10 mouse cellular contexts compared by ENCODE assay signal in genomic region chr4:101998267-101998922, GRCm38 (mm10). TPM values are rescaled to one million over a fixed set of nuclear protein-coding genes. Genes with fewer than 3 reads are reported as not detected.
DNase-seq lines count a peak whose midpoint lies in the region; ATAC-seq and TF ChIP-seq lines count a peak whose summit lies in the region.
"Had no signal": no experiment of that assay in that cellular context is flagged by ENCODE, and none has a peak within 500 bp of the region (broad histone marks: within the 10 kb centered on the region; RNA-seq: fewer than 3 reads in every experiment).

No protein-coding gene starts in this region.

- H3K9ac ChIP-seq in intestine, embryonic 15.5 days = no peak overlapping the region
- H3K9ac ChIP-seq in midbrain, postnatal 0 days (replicated peaks; ENCODE audit: low read length, poor library complexity, severe bottlenecking) = no peak overlapping the region
- H3K9ac ChIP-seq: embryonic facial prominence, embryonic 12.5 days had no signal

- H3K27ac ChIP-seq in spleen, adult 2 months (ENCODE audit: insufficient read depth, low read length) = no peak overlapping the region
- H3K27ac ChIP-seq in intestine, embryonic 15.5 days = no peak overlapping the region
- no peak overlapping the region for H3K27ac ChIP-seq in limb, embryonic 10.5 days
- H3K27ac ChIP-seq in midbrain, postnatal 0 days (ENCODE audit: low read depth, low read length) = no peak overlapping the region
- no peak overlapping the region for H3K27ac ChIP-seq in testis, adult 2 months (ENCODE audit: control insufficient read depth, insufficient read depth, low read depth, low read length)
- H3K27ac ChIP-seq: embryonic facial prominence, embryonic 12.5 days had no signal

- H3K27me3 ChIP-seq in spleen, adult 2 months (ENCODE audit: control insufficient read depth, insufficient read depth, low read length) = no peaks in the 10 kb centered on the region
- H3K27me3 ChIP-seq in intestine, embryonic 15.5 days (replicated peaks) = no peaks in the 10 kb centered on the region
- H3K27me3 ChIP-seq in limb, embryonic 10.5 days (ENCODE audit: low read depth, poor library complexity, severe bottlenecking) = no peaks in the 10 kb centered on the region
- H3K27me3 ChIP-seq in midbrain, postnatal 0 days (ENCODE audit: insufficient read depth, low read length) = no peaks in the 10 kb centered on the region
- H3K27me3 ChIP-seq in testis, adult 2 months (ENCODE audit: control insufficient read depth, insufficient read depth, low read length) = no peaks in the 10 kb centered on the region
- H3K27me3 ChIP-seq: embryonic facial prominence, embryonic 12.5 days had no signal

- 39% methylated on average over 15 of the region's 15 CpGs for WGBS in spleen, adult 2 months
- 35% methylated on average over 15 of the region's 15 CpGs for WGBS in intestine, embryonic 15.5 days
- WGBS in limb, embryonic 10.5 days = 41% methylated on average over 15 of the region's 15 CpGs
- 39% methylated on average over 15 of the region's 15 CpGs for WGBS in midbrain, postnatal 0 days

- H3K4me1 ChIP-seq in spleen, adult 2 months (ENCODE audit: control insufficient read depth, insufficient read depth, insufficient read length) = no peaks in the 10 kb centered on the region
- H3K4me1 ChIP-seq in intestine, embryonic 15.5 days (replicated peaks) = no peaks in the 10 kb centered on the region
- H3K4me1 ChIP-seq in limb, embryonic 10.5 days = no peaks in the 10 kb centered on the region
- no peaks in the 10 kb centered on the region for H3K4me1 ChIP-seq in midbrain, postnatal 0 days (ENCODE audit: insufficient read depth, low read length)
- no peaks in the 10 kb centered on the region for H3K4me1 ChIP-seq in testis, adult 2 months (ENCODE audit: control insufficient read depth, insufficient read depth, low read length)
- H3K4me1 ChIP-seq: embryonic facial prominence, embryonic 12.5 days had no signal

- no peak overlapping the region for H3K4me3 ChIP-seq in spleen, adult 2 months (ENCODE audit: extremely low read depth, insufficient read depth, insufficient read length)
- H3K4me3 ChIP-seq in intestine, embryonic 15.5 days (replicated peaks) = no peak overlapping the region
- H3K4me3 ChIP-seq in limb, embryonic 10.5 days = no peak overlapping the region
- H3K4me3 ChIP-seq in midbrain, postnatal 0 days (ENCODE audit: low read depth, low read length) = no peak overlapping the region
- H3K4me3 ChIP-seq in testis, adult 2 months (ENCODE audit: control insufficient read depth, low read depth, low read length) = no peak overlapping the region
- H3K4me3 ChIP-seq: embryonic facial prominence, embryonic 12.5 days had no signal

- no peaks in the 10 kb centered on the region for H3K9me3 ChIP-seq in intestine, embryonic 15.5 days
- no peaks in the 10 kb centered on the region for H3K9me3 ChIP-seq in limb, embryonic 10.5 days (replicated peaks)
- H3K9me3 ChIP-seq in midbrain, postnatal 0 days (ENCODE audit: low read length) = no peaks in the 10 kb centered on the region
- H3K9me3 ChIP-seq: embryonic facial prominence, embryonic 12.5 days had no signal

- DNase-seq in spleen, adult 2 months (ENCODE audit: low read depth in 1 of 2, low spot score in 2 of 2) = peak in 1 of 2 experiments; percentile 25
- DNase-seq in spleen, adult 12 weeks (ENCODE audit: low spot score) = no peak
- peak; percentile 68 for DNase-seq in cerebellum, adult 9-10 months
- peak; percentile 37 to 64 for DNase-seq in frontal cortex, postnatal 14 days (ENCODE audit: low spot score in 2 of 2)
- DNase-seq in limb, embryonic 10.5 days (ENCODE audit: low spot score) = peak; percentile 86
- DNase-seq in midbrain, postnatal 0 days (ENCODE audit: low spot score) = peak; percentile 91

- no peak for TF ChIP-seq POLR2A in spleen, adult 2 months (IDR thresholded peaks at IDR 0.05; ENCODE audit: low read depth, low read length)
- no peak for TF ChIP-seq POLR2A in testis, adult 2 months (IDR thresholded peaks at IDR 0.05; ENCODE audit: control insufficient read depth, low read depth, low read length)

- H3K36me3 ChIP-seq in spleen, adult 2 months (ENCODE audit: control insufficient read depth, insufficient read depth, low read length) = no peaks in the 10 kb centered on the region
- H3K36me3 ChIP-seq in intestine, embryonic 15.5 days = no peaks in the 10 kb centered on the region
- H3K36me3 ChIP-seq in limb, embryonic 10.5 days = no peaks in the 10 kb centered on the region
- H3K36me3 ChIP-seq in midbrain, postnatal 0 days (ENCODE audit: insufficient read depth, low read length) = no peaks in the 10 kb centered on the region
- no peaks in the 10 kb centered on the region for H3K36me3 ChIP-seq in testis, adult 2 months (ENCODE audit: control insufficient read depth, insufficient read depth, low read length)
- H3K36me3 ChIP-seq: embryonic facial prominence, embryonic 12.5 days had no signal

- peak; percentile 30; the same call in 1 of the 2 replicates for TF ChIP-seq CTCF in spleen, adult 2 months (IDR thresholded peaks at IDR 0.05; ENCODE audit: extremely low read depth, insufficient read depth, insufficient read length, insufficient replicate concordance)
- TF ChIP-seq CTCF in midbrain, postnatal 0 days (IDR thresholded peaks at IDR 0.05) = peak; percentile 94
- peak; percentile 33; the same call in 1 of the 2 replicates for TF ChIP-seq CTCF in testis, adult 2 months (IDR thresholded peaks at IDR 0.05; ENCODE audit: control insufficient read depth, insufficient read depth, insufficient replicate concordance, low read depth, low read length)

- ATAC-seq in intestine, embryonic 15.5 days = peak; percentile 49; the same call in 1 of the 2 replicates
- peak; percentile 71; the same call in 1 of the 2 replicates for ATAC-seq in midbrain, postnatal 0 days (ENCODE audit: low FRiP score)

- H3K4me2 ChIP-seq in intestine, embryonic 15.5 days (replicated peaks) = no peak overlapping the region
- no peak overlapping the region for H3K4me2 ChIP-seq in midbrain, postnatal 0 days (ENCODE audit: low read depth, low read length, poor library complexity, severe bottlenecking)
- H3K4me2 ChIP-seq: embryonic facial prominence, embryonic 12.5 days had no signal

RNA-seq across cellular contexts. Expression of gene Gm12789, which starts 12.0 kb away (rescaled TPM):
- polyA plus RNA-seq in spleen, adult 2 months (2012; rRNA removed) = not detected in 2 replicates
- polyA plus RNA-seq in intestine, embryonic 15.5 days (2015; fragmentation: Nextera tagmentation; extraction: Ambion mirVana) = not detected in 2 replicates
- polyA plus RNA-seq in limb, embryonic 10.5 days (2016; fragmentation: Nextera tagmentation; extraction: Ambion mirVana) = not detected in 2 replicates
- not detected in 2 replicates for total RNA-seq in midbrain, postnatal 0 days (2014; rRNA removed)
- polyA plus RNA-seq in midbrain, postnatal 0 days (2015; fragmentation: Nextera tagmentation; extraction: Ambion mirVana) = not detected in 2 replicates
- polyA plus RNA-seq in testis, adult 2 months (2012; rRNA removed) = not detected in 2 replicates
- polyA plus RNA-seq: embryonic facial prominence, embryonic 12.5 days; stomach, embryonic 16.5 days had no signal

RNA-seq across cellular contexts. Expression of gene Gm12790, which starts 17.5 kb away (rescaled TPM):
- not detected in 2 replicates for polyA plus RNA-seq in spleen, adult 2 months (2012; rRNA removed)
- polyA plus RNA-seq in intestine, embryonic 15.5 days (2015; fragmentation: Nextera tagmentation; extraction: Ambion mirVana) = not detected in 2 replicates
- not detected in 2 replicates for polyA plus RNA-seq in limb, embryonic 10.5 days (2016; fragmentation: Nextera tagmentation; extraction: Ambion mirVana)
- total RNA-seq in midbrain, postnatal 0 days (2014; rRNA removed) = not detected in 2 replicates
- polyA plus RNA-seq in midbrain, postnatal 0 days (2015; fragmentation: Nextera tagmentation; extraction: Ambion mirVana) = not detected in 2 replicates
- not detected in 2 replicates for polyA plus RNA-seq in testis, adult 2 months (2012; rRNA removed)
- polyA plus RNA-seq: embryonic facial prominence, embryonic 12.5 days; stomach, embryonic 16.5 days had no signal

RNA-seq across cellular contexts. Expression of gene Gm12794, which starts 58.2 kb away (rescaled TPM):
- polyA plus RNA-seq in spleen, adult 2 months (2012; rRNA removed) = not detected in 2 replicates
- polyA plus RNA-seq in intestine, embryonic 15.5 days (2015; fragmentation: Nextera tagmentation; extraction: Ambion mirVana) = not detected in 2 replicates
- polyA plus RNA-seq in limb, embryonic 10.5 days (2016; fragmentation: Nextera tagmentation; extraction: Ambion mirVana) = not detected in 2 replicates
- not detected in 2 replicates for total RNA-seq in midbrain, postnatal 0 days (2014; rRNA removed)
- polyA plus RNA-seq in midbrain, postnatal 0 days (2015; fragmentation: Nextera tagmentation; extraction: Ambion mirVana) = not detected in 2 replicates
- not detected in 2 replicates for polyA plus RNA-seq in testis, adult 2 months (2012; rRNA removed)
- polyA plus RNA-seq: embryonic facial prominence, embryonic 12.5 days; stomach, embryonic 16.5 days had no signal

Comparison
In these comparisons a context has a peak if more than half of its experiments do, and no peak if none do; other contexts are left out.
1. CTCF ChIP-seq: peak in every context shown above with its lines; median percentile 94 in midbrain, postnatal 0 days; 33 in testis, adult 2 months; 30 in spleen, adult 2 months.